Mouse (Mus musculus) megakaryocyte-erythroid progenitor cell, adult 5 weeks (primary cell): ENCODE results near the gene Apobr. TPM values are rescaled to one million over a fixed set of nuclear protein-coding genes. Genes with fewer than 3 reads are reported as not detected.

Experiments
- polyA plus RNA-seq: library from polyadenylated mRNA; stranded (reverse); fragments of >175 nt; gene quantifications from 2 replicates; pipeline ENCODE4 v1.2.3, GENCODE M21; 2012

Apobr gene
- 22.0 and 22.6 TPM in 2 replicates for polyA plus RNA-seq

DNA sequence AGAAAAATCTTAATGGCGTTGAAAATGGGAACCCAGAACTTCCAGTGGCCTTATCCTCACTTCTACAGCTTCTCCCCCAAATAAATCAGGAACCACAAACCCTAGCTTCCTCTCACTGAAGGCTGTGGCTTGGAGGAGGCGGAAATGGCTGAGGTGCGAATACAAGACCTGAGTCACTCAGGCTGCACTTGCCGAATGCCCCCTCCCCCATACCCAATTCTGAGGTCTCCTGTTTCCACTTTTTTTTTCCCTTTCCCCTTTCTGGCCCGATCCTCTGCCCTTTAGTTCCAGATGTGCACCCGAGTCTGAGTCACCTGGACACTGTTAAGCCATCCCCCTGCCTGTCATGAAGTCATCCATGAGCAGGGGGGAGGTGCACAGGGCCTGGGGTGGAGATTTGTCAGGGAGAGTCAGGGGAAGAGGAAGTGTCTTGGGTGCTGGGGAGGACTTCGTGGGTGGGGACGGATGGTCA, at the start of gene Apobr:
Gene Apobr, plus strand, starts transcription at position 437 of the 472 bp plus-strand sequence.

DNA sequence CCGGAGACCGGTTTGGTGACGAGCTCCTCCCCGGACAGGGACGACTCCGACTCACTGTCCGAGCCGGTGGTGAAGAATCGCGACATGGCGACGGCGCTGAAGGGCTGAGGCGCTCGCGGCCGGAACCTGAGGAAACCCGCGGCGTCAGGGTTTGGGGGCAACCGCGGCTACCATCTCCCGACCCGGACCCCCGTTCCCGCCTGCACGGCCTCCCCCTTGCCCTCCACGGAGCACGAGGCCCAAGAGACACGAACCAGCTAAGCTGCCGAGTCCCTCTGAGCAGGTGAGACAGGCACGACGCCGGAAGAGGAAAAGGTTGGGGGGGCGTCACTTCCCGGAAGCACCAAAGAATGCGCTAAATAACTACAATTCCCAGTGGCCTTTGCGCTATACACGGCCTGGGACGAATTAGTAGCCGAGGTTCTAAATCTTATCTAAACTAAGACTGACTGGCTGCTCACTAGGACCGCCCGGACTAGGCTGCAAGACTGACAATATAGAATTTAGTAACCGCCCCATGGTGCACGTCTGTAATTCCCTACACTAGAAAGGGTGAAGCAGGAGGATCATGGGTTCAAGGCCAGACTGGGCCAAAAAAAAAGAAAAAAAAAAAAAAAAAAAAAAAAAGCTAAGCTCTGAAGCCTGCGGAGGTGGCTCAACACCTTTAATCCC, 18.5 kb upstream of the Apobr start, which contains the start of gene Eif3c:
Gene Eif3c, minus strand, starts transcription at position 318 of the 672 bp plus-strand sequence.

DNA sequence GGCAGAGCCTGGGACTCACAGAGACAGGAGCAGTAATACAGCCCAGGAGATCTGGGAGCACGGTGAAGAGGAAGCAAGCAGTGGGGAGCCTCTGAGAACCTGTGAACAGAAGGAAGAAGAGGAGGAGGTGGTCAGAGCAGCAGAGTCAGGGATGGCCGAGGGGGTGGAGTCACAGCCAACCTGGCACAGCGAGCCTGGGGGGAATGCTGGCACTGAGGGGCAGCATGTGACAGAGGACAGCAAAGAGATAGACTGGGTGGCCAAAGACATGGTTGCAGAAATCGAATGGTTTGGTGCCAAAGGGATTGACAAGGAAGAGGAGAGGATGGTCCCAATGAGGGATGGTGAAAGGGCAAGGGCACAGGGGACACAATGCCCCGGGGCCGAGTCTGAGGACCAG, 975 bp downstream of the Apobr start, which contains the start of gene Cln3:
Gene Cln3, minus strand, starts transcription at position 101 of the 400 bp plus-strand sequence.

DNA sequence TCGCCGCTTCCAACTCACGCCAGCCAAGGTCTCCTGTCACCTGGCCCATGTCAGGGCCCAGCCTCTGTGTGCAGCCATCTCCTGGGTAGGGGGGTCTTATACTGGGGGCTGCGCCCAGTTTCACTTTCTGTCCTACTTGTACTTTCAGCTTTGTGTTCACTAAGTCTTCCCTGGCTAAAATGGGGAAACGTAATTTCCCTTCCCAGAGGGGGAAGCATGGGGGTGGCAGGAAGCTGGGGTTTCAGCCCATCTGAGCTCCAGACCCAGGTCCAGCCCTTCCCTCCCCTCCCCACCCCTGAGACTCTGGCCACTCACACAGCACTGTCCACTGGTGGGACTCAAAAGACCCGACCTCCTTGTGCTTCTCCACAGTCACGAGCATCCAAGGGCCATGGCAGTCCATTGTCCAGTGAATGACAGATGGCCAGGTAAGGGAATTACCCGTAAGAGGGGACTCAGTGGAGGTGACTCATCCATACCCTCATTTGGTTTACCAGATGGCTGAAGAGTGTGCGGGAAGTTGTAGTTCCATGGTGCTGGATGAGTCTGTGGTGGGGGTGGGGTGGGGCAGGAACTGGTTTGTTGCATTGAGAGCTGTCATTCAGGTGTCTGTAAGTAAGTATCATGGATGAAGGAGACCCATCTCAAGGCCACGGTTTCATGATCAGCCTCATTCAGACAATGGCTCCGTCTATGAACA, 10.3 kb downstream of the Apobr start, which contains the start of gene Il27:
Gene Il27, minus strand, starts transcription at position 80 of the 700 bp plus-strand sequence.

DNA sequence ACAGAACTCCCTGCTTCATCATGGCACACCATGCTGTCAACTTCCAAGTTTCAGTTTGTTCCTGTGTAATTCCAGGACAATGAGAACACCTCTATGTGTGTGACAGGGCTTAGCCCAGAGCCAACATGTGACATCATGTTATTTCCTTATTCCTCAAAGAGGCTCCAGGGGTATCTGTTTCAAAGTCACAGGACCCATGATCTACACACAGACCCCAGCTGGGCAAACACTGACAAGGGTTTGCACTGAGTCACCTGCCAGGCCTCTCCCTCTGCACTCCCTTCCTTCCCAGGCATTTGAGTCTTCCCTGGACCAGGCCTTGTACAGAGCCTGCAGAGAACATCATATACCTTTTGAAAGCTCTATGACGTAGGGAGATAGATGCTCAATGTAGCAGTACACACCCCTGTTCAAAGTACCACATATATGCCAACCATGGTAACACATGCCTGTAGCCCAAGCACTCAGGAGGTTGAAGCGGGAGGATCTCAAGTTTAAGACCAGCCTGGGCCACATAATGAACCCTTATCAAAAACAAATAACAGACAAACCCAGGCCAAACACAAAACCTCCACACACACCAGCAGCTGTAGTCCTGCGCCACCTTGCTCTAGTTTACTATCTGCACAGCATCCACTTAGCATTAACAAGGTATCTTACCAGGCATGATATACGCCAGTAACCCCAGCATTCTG, 46.2 kb downstream of the Apobr start, which contains the start of gene Nupr1:
Gene Nupr1, minus strand, starts transcription at position 38 of the 695 bp plus-strand sequence.

Other genes starting within 250 kb of the Apobr start
- 47.1 and 73.2 TPM in 2 replicates for gene Lat, start 215.4 kb upstream of the Apobr start, polyA plus RNA-seq
- 74.2 and 80.8 TPM in 2 replicates for gene Spns1, start 207.5 kb upstream of the Apobr start, polyA plus RNA-seq
- gene Nfatc2ip, start 188.2 kb upstream of the Apobr start, polyA plus RNA-seq, result 3.0 and 3.5 TPM in 2 replicates
- 1.3 and 3.7 TPM in 2 replicates for gene Cd19, start 170.1 kb upstream of the Apobr start, polyA plus RNA-seq
- gene Rabep2, start 156.2 kb upstream of the Apobr start, polyA plus RNA-seq, result 64.8 and 70.0 TPM in 2 replicates
- 0.19 and 0.44 TPM in 2 replicates for gene Atp2a1, start 121.8 kb upstream of the Apobr start, polyA plus RNA-seq
- 154 and 176 TPM in 2 replicates for gene Sh2b1, start 109.5 kb upstream of the Apobr start, polyA plus RNA-seq
- gene Tufm, start 97.6 kb upstream of the Apobr start, polyA plus RNA-seq, result 79.6 and 83.5 TPM in 2 replicates
- gene Atxn2l, start 81.5 kb upstream of the Apobr start, polyA plus RNA-seq, result 983 and 1,087 TPM in 2 replicates
- 74.2 and 91.5 TPM in 2 replicates for gene Eif3c, start 18.5 kb upstream of the Apobr start, polyA plus RNA-seq
- 20.1 and 24.7 TPM in 2 replicates for gene Cln3, start 875 bp downstream of the Apobr start, polyA plus RNA-seq
- 0.52 and 1.4 TPM in 2 replicates for gene Il27, start 10.0 kb downstream of the Apobr start, polyA plus RNA-seq
- 3.6 and 5.1 TPM in 2 replicates for gene Nupr1, start 45.9 kb downstream of the Apobr start, polyA plus RNA-seq
- 88.3 and 96.1 TPM in 2 replicates for gene Sgf29, start 64.4 kb downstream of the Apobr start, polyA plus RNA-seq
- gene Sult1a1, start 91.5 kb downstream of the Apobr start, polyA plus RNA-seq, result 0.28 and 0.36 TPM in 2 replicates
- gene Bola2, start 110.5 kb downstream of the Apobr start, polyA plus RNA-seq, result 283 and 326 TPM in 2 replicates
- gene Slx1b, start 110.8 kb downstream of the Apobr start, polyA plus RNA-seq, result 9.5 and 9.6 TPM in 2 replicates
- 681 and 813 TPM in 2 replicates for gene Coro1a, start 122.8 kb downstream of the Apobr start, polyA plus RNA-seq
- 113 and 144 TPM in 2 replicates for gene Mapk3, start 174.7 kb downstream of the Apobr start, polyA plus RNA-seq
- gene Gdpd3, start 181.4 kb downstream of the Apobr start, polyA plus RNA-seq, result 5.5 and 8.6 TPM in 2 replicates
- gene Ypel3, start 192.0 kb downstream of the Apobr start, polyA plus RNA-seq, result 159 and 169 TPM in 2 replicates
- 1.5 and 2.0 TPM in 2 replicates for gene Tbx6, start 196.5 kb downstream of the Apobr start, polyA plus RNA-seq
- gene Ppp4c, start 207.6 kb downstream of the Apobr start, polyA plus RNA-seq, result 163 and 164 TPM in 2 replicates
- gene Fam57b, start 212.7 kb downstream of the Apobr start, polyA plus RNA-seq, result 0.24 and 0.80 TPM in 2 replicates
- gene 4930451I11Rik, start 246.7 kb downstream of the Apobr start, polyA plus RNA-seq, result not detected in 2 replicates